In the genomic region with DNA sequence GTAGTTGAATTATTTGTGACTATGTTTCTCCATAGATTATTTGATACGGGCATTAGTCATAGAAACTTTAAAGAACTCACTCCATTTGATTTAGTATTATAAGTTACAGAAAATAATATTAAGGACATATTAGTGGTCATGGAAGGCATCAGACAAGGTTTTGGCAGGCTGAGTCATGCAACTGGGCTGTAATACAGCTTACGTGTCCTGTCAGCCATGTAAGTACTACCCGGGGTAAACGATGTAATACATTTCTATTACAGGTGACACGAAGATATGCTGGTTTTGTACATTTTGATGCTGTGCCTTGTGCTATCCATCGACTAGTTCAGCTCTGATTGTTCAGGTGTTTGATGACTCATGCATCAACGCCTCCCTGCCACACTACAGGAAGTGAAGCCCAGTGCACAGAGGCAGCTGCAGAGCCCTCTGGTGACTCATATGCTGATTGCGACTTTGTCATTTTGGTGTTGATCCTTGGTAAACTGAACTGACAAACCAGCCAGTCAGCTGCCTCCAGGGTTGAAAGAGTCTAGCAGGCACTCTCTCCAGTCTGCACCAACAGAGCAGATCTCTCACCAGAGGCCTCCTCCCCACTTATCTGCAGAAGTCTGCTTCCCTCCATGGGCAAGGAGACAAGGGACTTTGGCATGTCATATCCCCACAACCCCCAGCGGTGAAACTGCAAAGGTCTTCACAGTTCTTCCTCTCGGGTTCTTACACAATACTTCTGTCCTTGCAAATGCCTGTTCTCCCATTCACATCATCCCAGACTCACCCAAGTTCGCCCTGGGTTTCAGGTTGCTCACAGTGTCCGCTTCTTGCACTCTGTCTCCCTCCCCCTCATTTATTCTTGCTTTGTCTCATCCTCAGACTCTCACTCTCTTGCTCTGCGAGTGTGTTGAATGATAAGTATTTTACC, we compare ENCODE assay signal across 10 mouse cellular contexts.
A peak's percentile ranks its signal among the peaks of the same experiment; 100 is the strongest.
DNase-seq lines count a peak whose midpoint lies in the region; ATAC-seq and TF ChIP-seq lines count a peak whose summit lies in the region.
"Had no signal": no experiment of that assay in that cellular context is flagged by ENCODE, and none has a peak within 500 bp of the region (broad histone marks: within the 10 kb centered on the region; RNA-seq: fewer than 3 reads in every experiment).

No protein-coding gene starts in this region.

- no peak overlapping the region for H3K4me2 ChIP-seq in kidney, embryonic 15.5 days
- H3K4me2 ChIP-seq in stomach, postnatal 0 days (replicated peaks; ENCODE audit: low read depth) = no peak overlapping the region

- H3K9me3 ChIP-seq in kidney, embryonic 15.5 days (replicated peaks) = no peaks in the 10 kb centered on the region
- no peaks in the 10 kb centered on the region for H3K9me3 ChIP-seq in stomach, postnatal 0 days (ENCODE audit: control insufficient read depth, low read length)
- H3K9me3 ChIP-seq: megakaryocyte, embryonic 14.5 days had no signal

- ATAC-seq in kidney, embryonic 15.5 days (replicated peaks; ENCODE audit: low FRiP score) = peak; percentile 55; the same call in 1 of the 2 replicates
- peak; percentile 69; the same call in 1 of the 2 replicates for ATAC-seq in common myeloid progenitor, adult 5-6 weeks (replicated peaks; ENCODE audit: low read depth, poor library complexity, severe bottlenecking)
- peak; percentile 96 for ATAC-seq in stomach, postnatal 0 days (ENCODE audit: low FRiP score, low TSS enrichment)

- peak; percentile 29 for TF ChIP-seq CTCF in stomach, postnatal 0 days (IDR thresholded peaks at IDR 0.05; ENCODE audit: low read depth)

- DNase-seq in kidney, adult 11 months = no peak
- peak; percentile 16 for DNase-seq in thymus, postnatal 4 days
- no peak for DNase-seq in thymus, adult 18-20 months
- peak; percentile 83 for DNase-seq in stomach, postnatal 0 days (ENCODE audit: low spot score)
- DNase-seq in layer of hippocampus, adult 18-20 months (ENCODE audit: low spot score in 2 of 2) = no peak
- no peak for DNase-seq in gastrocnemius, adult 18-20 months (ENCODE audit: low spot score)
- DNase-seq: heart, adult 18-20 months had no signal

- H3K4me1 ChIP-seq in kidney, embryonic 15.5 days = peaks cover 28% of the 10 kb centered on the region
- no peaks in the 10 kb centered on the region for H3K4me1 ChIP-seq in stomach, postnatal 0 days (replicated peaks; ENCODE audit: control insufficient read depth, insufficient read depth)

- H3K27me3 ChIP-seq in kidney, embryonic 15.5 days = no peaks in the 10 kb centered on the region
- no peaks in the 10 kb centered on the region for H3K27me3 ChIP-seq in stomach, postnatal 0 days (ENCODE audit: control insufficient read depth, insufficient read depth, low read length)

- TF ChIP-seq EP300 in stomach, postnatal 0 days (optimal IDR thresholded peaks at IDR 0.05) = no peak

- H3K4me3 ChIP-seq in kidney, embryonic 15.5 days (replicated peaks) = no peak overlapping the region
- H3K4me3 ChIP-seq in stomach, postnatal 0 days (ENCODE audit: low read depth, low read length) = no peak overlapping the region
- H3K4me3 ChIP-seq: megakaryocyte, embryonic 14.5 days had no signal

- WGBS in kidney, embryonic 15.5 days = 53% methylated on average over 13 of the region's 13 CpGs
- WGBS in stomach, postnatal 0 days = 47% methylated on average over 13 of the region's 13 CpGs

- H3K9ac ChIP-seq in kidney, embryonic 15.5 days = no peak overlapping the region
- H3K9ac ChIP-seq in stomach, postnatal 0 days (ENCODE audit: low read length) = no peak overlapping the region

- no peaks in the 10 kb centered on the region for H3K36me3 ChIP-seq in kidney, embryonic 15.5 days
- H3K36me3 ChIP-seq in stomach, postnatal 0 days (ENCODE audit: control insufficient read depth, insufficient read depth, low read length) = no peaks in the 10 kb centered on the region

- peak overlapping the region; percentile 28 for H3K27ac ChIP-seq in kidney, embryonic 15.5 days
- H3K27ac ChIP-seq in stomach, postnatal 0 days (replicated peaks) = peak overlapping the region; percentile 50; the same call in 1 of the 2 replicates

Comparison
In these comparisons a context has a peak if more than half of its experiments do, and no peak if none do; other contexts are left out.
1. DNase-seq: peak in thymus, postnatal 4 days (single experiment) and stomach, postnatal 0 days (single experiment); none in kidney, adult 11 months (single experiment), thymus, adult 18-20 months (0 of 2), layer of hippocampus, adult 18-20 months (0 of 2) and gastrocnemius, adult 18-20 months (single experiment).
2. Peak in every context shown above with its lines, with median percentiles within 50 percentile points of each other: ATAC-seq.